Mouse (Mus musculus) kidney, postnatal 0 days (tissue): Measurements from ENCODE around the gene Tmem232. TPM values are rescaled to one million over a fixed set of nuclear protein-coding genes. Genes with fewer than 3 reads are reported as not detected.
A peak's percentile ranks its signal among the peaks of the same experiment; 100 is the strongest.

Experiments used
- ATAC-seq: fragments of 200-750 bp; cut with Nextera tagmentation; replicated peaks from 2 replicates; pipeline ENCODE4 v1.8.0; 2017; ENCODE audit warnings: low read depth, moderate number of reproducible peaks, moderate TSS enrichment, moderate library complexity; ENCODE audit not compliant: low FRiP score
- DNase-seq: peaks from one replicate; pipeline ENCODE4 v3.0.0-alpha.2; 2016; ENCODE audit warnings: low spot score
- H3K27ac ChIP-seq: fragments of 300-500 bp; sonication (generic); 2 replicates; pipeline ENCODE4 v1.5.1; 2014; ENCODE audit warnings: mild to moderate bottlenecking
- H3K27me3 ChIP-seq: fragments of 300-500 bp; sonication (generic); 2 replicates; pipeline ENCODE4 v1.6.1; 2014; ENCODE audit warnings: low read length, mixed read lengths; ENCODE audit not compliant: insufficient read depth
- H3K36me3 ChIP-seq: fragments of 300-500 bp; sonication (generic); 2 replicates; pipeline ENCODE4 v1.6.1; 2014; ENCODE audit warnings: low read length, mixed read lengths; ENCODE audit not compliant: insufficient read depth
- H3K4me1 ChIP-seq: fragments of 300-500 bp; sonication (generic); replicated peaks from 2 replicates; pipeline ENCODE4 v1.6.1; 2014; ENCODE audit warnings: antibody characterized with exemption, low read length, mixed read lengths; ENCODE audit not compliant: insufficient read depth
- H3K4me2 ChIP-seq: fragments of 300-500 bp; sonication (generic); 2 replicates; pipeline ENCODE4 v1.6.1; 2014; ENCODE audit warnings: mild to moderate bottlenecking, low read length, moderate library complexity, mixed read lengths
- H3K4me3 ChIP-seq: fragments of 300-500 bp; sonication (generic); replicated peaks from 2 replicates; pipeline ENCODE4 v1.5.1; 2014; ENCODE audit warnings: low read depth, low read length
- H3K9ac ChIP-seq: fragments of 300-500 bp; sonication (generic); 2 replicates; pipeline ENCODE4 v1.6.1; 2014; ENCODE audit warnings: low read depth, low read length
- H3K9me3 ChIP-seq: fragments of 300-500 bp; sonication (generic); replicated peaks from 2 replicates; pipeline ENCODE4 v1.6.1; 2016; ENCODE audit warnings: low read length, inconsistent platforms, mixed read lengths
- CTCF ChIP-seq: IDR thresholded peaks from 2 replicates; pipeline ENCODE4 v1.5.1; 2016; ENCODE audit warnings: antibody characterized with exemption, low read depth, mild to moderate bottlenecking, moderate library complexity
- WGBS: fragments of 180-500 bp; shearing (Covaris S2); extraction: QIAGEN DNeasy Blood & Tissue Kit; methylation state at CpG from one replicate; pipeline ENCODE4 v1.1.7; 2014; 5-methylcytosine and 5-hydroxymethylcytosine counted together
- polyA plus RNA-seq: library from polyadenylated mRNA; unstranded; fragments of >200 nt; fragmentation: Nextera tagmentation; extraction: Ambion mirVana; gene quantifications from 2 replicates; pipeline ENCODE4 v1.2.1, GENCODE M21; 2015

Tmem232 gene
- 0.11 and 0.13 TPM in 2 replicates for polyA plus RNA-seq

- no peak within 1 kb of the TSS for H3K27ac ChIP-seq
- 17% methylated on average over 26 of the region's 26 CpGs for whole genome bisulfite sequencing
- DNase-seq, result peak; percentile 73
- peak; percentile 72 for TF ChIP-seq CTCF
- no peak within 1 kb of the TSS for H3K9ac ChIP-seq
- no peaks in the 10 kb centered on the region for H3K27me3 ChIP-seq
- no peaks in the 10 kb centered on the region for H3K36me3 ChIP-seq
- peak within 1 kb of the TSS; percentile 15 for H3K4me3 ChIP-seq
- no peak; the same call in 1 of the 2 replicates for ATAC-seq
- H3K9me3 ChIP-seq, result no peaks in the 10 kb centered on the region
- no peaks in the 10 kb centered on the region for H3K4me1 ChIP-seq
- peak within 1 kb of the TSS; percentile 59 for H3K4me2 ChIP-seq
Observed at GRCm38 (mm10) chr17:65540441-65541272, at the start of gene Tmem232. TSS of gene Tmem232 (minus strand) at chr17:65540782.

GRCm38 (mm10) chr17:65586892-65587291 lies 46.3 kb upstream of the Tmem232 start:
- Histone ChIP-seq H3K9me3 (no peaks in the 10 kb centered on the region), H3K9ac (no peak overlapping the region), H3K4me1 (no peaks in the 10 kb centered on the region), H3K27me3 (no peaks in the 10 kb centered on the region), H3K4me3 (no peak overlapping the region), H3K27ac (no peak overlapping the region), H3K4me2 (no peak overlapping the region), H3K36me3 (peaks cover 12% of the 10 kb centered on the region; the same call in 1 of the 2 replicates)
- WGBS, result 91% methylated on average over 3 of the region's 3 CpGs
- TF ChIP-seq CTCF, result no peak
- ATAC-seq (no peak), DNase-seq (no peak)

DNA sequence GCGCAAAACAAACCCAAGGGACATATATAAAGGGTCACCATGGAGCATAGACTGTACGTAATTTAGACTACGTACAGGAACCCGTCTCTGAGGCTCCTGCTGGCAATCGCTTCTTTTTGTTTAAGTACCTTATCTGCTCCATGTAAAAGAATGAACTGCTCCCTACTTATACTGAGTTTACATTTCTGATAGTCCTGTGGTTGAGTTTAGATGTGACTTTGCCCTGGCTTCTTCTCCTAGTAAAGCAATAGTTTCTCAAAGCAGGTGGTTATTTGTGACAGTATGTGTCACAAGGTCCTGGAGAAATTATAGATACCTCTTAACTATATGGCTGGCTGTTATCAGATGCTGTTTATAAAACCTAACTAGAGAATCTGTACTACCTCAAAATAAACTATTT lies 40.9 kb upstream of the Tmem232 start:
- Histone ChIP-seq H3K27ac (no peak overlapping the region), H3K4me2 (no peak overlapping the region), H3K9me3 (no peaks in the 10 kb centered on the region), H3K9ac (no peak overlapping the region), H3K4me1 (no peaks in the 10 kb centered on the region), H3K4me3 (no peak overlapping the region), H3K27me3 (no peaks in the 10 kb centered on the region), H3K36me3 (peaks cover 13% of the 10 kb centered on the region; the same call in 1 of the 2 replicates)
- no peak for TF ChIP-seq CTCF
- DNase-seq, result no peak
- 91% methylated on average over 5 of the region's 5 CpGs for WGBS
- no peak for ATAC-seq

DNA sequence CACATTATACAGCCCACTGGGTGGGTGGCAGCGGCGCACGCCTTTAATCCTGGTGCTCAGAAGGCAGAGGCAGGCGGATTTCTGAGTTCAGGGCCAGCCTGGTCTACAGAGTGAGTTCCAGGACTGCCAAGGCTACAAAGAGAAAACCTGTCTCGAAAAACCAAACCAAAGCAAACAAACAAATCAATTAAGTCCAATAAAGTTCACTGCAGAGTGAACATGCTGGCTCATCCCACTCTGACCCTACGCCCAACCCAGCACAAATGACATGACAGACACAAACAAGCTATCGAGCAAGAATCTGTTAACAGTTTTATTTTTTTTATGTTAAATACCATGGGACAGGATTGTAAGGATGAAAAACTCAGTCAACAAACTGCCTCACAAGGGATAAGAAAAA lies 39.2 kb upstream of the Tmem232 start:
- Histone ChIP-seq H3K4me3 (no peak overlapping the region), H3K4me2 (no peak overlapping the region), H3K9ac (no peak overlapping the region), H3K27ac (no peak overlapping the region), H3K27me3 (no peaks in the 10 kb centered on the region), H3K4me1 (no peaks in the 10 kb centered on the region), H3K9me3 (no peaks in the 10 kb centered on the region), H3K36me3 (peaks cover 13% of the 10 kb centered on the region; the same call in 1 of the 2 replicates)
- ATAC-seq, result no peak
- no peak for DNase-seq
- TF ChIP-seq CTCF, result no peak
- WGBS, result 90% methylated on average over 7 of the region's 7 CpGs

GRCm38 (mm10) chr17:65575339-65575738 lies 34.8 kb upstream of the Tmem232 start:
- Histone ChIP-seq H3K9ac (no peak overlapping the region), H3K4me3 (no peak overlapping the region), H3K4me1 (no peaks in the 10 kb centered on the region), H3K36me3 (0 out of 2 replicates have a peak, but pooled peaks cover 5% of the 10 kb centered on the region), H3K4me2 (no peak overlapping the region), H3K27ac (no peak overlapping the region), H3K9me3 (no peaks in the 10 kb centered on the region), H3K27me3 (no peaks in the 10 kb centered on the region)
- ATAC-seq, result no peak; the same call in 1 of the 2 replicates
- TF ChIP-seq CTCF, result peak; percentile 69
- WGBS, result 88% methylated on average over 1 of the region's 1 CpGs
- DNase-seq, result peak; percentile 54

DNA sequence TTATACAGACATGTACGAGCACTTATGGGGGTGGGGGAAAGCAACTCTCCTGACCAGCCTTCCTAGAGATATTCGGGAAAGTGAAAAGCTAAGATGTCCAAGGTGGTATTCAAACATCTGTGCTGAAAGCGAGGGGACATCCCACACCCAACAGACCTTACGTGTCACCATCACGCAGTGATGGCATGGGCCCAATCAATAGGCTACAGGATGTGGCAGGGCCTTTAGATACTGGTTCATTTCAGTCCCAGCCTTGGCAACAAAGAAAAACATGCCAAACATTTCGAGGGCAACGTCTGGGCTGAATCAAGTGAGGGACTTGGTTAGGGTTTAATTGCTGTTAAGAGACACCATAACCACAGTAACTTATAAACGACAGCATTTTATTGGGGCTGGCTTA lies 34.3 kb upstream of the Tmem232 start:
- WGBS, result 70% methylated on average over 8 of the region's 8 CpGs

More for the DNA sequence above, 34.3 kb upstream of the Tmem232 start:
- no peak for TF ChIP-seq CTCF
- ATAC-seq, result no peak
- no peak overlapping the region for H3K4me2 ChIP-seq
- H3K4me1 ChIP-seq, result no peaks in the 10 kb centered on the region
- H3K9me3 ChIP-seq, result no peaks in the 10 kb centered on the region
- no peak overlapping the region for H3K9ac ChIP-seq
- H3K27ac ChIP-seq, result no peak overlapping the region
- no peak overlapping the region for H3K4me3 ChIP-seq
- no peaks in the 10 kb centered on the region for H3K27me3 ChIP-seq
- H3K36me3 ChIP-seq, result 0 out of 2 replicates have a peak, but pooled peaks cover 3% of the 10 kb centered on the region
- no peak for DNase-seq
